Mouse (Mus musculus): ENCODE data around the gene Myh14. TPM values are rescaled to one million over a fixed set of nuclear protein-coding genes. Genes with fewer than 3 reads are reported as not detected.
A peak's percentile ranks its signal among the peaks of the same experiment; 100 is the strongest.

Myh14 gene
- total and polyA plus RNA-seq, 3 experiments: 0.09 to 1.5 (median 0.60) TPM

DNA sequence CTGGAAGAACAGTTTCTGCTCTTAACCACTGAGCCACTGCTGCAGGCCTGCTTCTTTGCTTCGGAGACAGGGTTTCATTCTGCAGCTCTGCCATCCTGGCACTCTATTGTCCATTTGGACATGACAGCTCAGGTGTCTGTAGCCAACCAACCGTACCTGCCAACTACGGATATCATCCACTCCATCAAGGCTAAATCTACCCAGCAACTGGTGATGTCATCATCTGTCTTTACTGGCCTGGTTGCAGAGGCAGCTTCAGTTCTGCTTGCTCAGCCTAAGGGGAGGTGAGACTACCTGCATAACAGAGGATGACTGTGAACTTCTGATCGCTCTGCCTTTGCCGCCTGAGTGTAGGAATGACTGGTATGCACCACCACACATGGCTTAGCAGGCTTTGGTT, 1.6 kb upstream of the Myh14 start:
- DNase-seq (ENCODE audit: extremely low read depth): no peak
- no peaks in the 10 kb centered on the region for H3K36me3 ChIP-seq (replicated peaks in 1 of 2; ENCODE audit: control insufficient read depth in 1 of 2, insufficient read depth in 1 of 2, low read length in 1 of 2)
- no peak overlapping the region for H3K27ac ChIP-seq (ENCODE audit: insufficient read depth, low read depth)
- peaks cover 5% of the 10 kb centered on the region for H3K9me3 ChIP-seq (replicated peaks; ENCODE audit: low read length)
- H3K4me2 ChIP-seq (ENCODE audit: insufficient read depth, low read depth, poor library complexity, severe bottlenecking): no peak overlapping the region
- dilution Hi-C loops (cut with MboI; ENCODE audit: extremely low pct_ligation_motif_present, extremely low pct_unique_long_range_greater_than_20kb, low sequenced_read_pairs): no loop called here
- peaks cover 0 to 4% of the 10 kb centered on the region in 2 experiments; a peak in 1 of 4 replicates for H3K4me1 ChIP-seq (ENCODE audit: control insufficient read depth in 1 of 2, insufficient read depth in 2 of 2)
- no peak overlapping the region for H3K4me3 ChIP-seq (replicated peaks in 1 of 3; ENCODE audit: low read depth in 2 of 3, low read length in 2 of 3, poor library complexity in 1 of 3)
- no peak overlapping the region for H3K9ac ChIP-seq (ENCODE audit: insufficient read depth, low read depth)
- H3K27me3 ChIP-seq (replicated peaks): peaks cover 48% of the 10 kb centered on the region
- no peaks in the 10 kb centered on the region for H3K79me2 ChIP-seq (replicated peaks; ENCODE audit: control insufficient read depth, extremely low read depth, insufficient read depth, poor library complexity, severe bottlenecking)
- TF ChIP-seq CHD2 (IDR thresholded peaks at IDR 0.05; ENCODE audit: low read length): peak; percentile 55; the same call in 1 of the 2 replicates
- no peak for TF ChIP-seq ZKSCAN1 (IDR thresholded peaks at IDR 0.05; ENCODE audit: borderline replicate concordance, low read depth, low read length)
- in situ Hi-C loops (cut with MboI; ENCODE audit: low pct_ligation_motif_present, low pct_unique_long_range_greater_than_20kb, low sequenced_read_pairs): no loop called here

DNA sequence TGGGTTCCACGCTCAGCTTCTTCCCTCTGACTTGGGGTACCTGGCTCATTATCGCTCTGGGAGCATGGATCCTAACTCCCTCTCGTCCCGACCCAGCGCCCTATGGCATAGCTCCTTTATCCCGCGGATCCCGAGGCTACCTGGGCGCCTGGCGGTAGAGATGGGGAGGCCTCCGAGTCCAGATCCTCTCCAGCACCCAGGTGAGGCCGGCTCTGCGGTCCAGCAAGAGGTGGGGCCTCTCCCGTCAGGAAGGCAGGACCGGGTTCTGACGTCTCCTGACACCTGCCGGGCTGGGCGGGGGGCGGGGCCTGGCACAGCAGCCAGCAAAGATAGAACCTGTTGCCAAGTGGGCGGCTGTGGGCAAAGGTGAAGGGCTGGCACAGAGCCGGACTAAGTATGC, 1.5 kb downstream of the Myh14 start:
- no peak for DNase-seq (ENCODE audit: extremely low read depth)
- no peaks in the 10 kb centered on the region for H3K79me2 ChIP-seq (replicated peaks; ENCODE audit: control insufficient read depth, extremely low read depth, insufficient read depth, poor library complexity, severe bottlenecking)
- peaks cover 0 to 4% of the 10 kb centered on the region in 2 experiments; a peak in 1 of 4 replicates for H3K4me1 ChIP-seq (ENCODE audit: control insufficient read depth in 1 of 2, insufficient read depth in 2 of 2)
- H3K9ac ChIP-seq (ENCODE audit: insufficient read depth, low read depth): no peak overlapping the region
- TF ChIP-seq MAFK (IDR thresholded peaks at IDR 0.05; ENCODE audit: insufficient replicate concordance, low read length) (no peak), RCOR1 (conservative IDR thresholded peaks at IDR 0.05; ENCODE audit: low read depth, low read length) (no peak), ELF1 (IDR thresholded peaks at IDR 0.05; ENCODE audit: low read depth, low read length) (no peak), UBTF (IDR thresholded peaks at IDR 0.05; ENCODE audit: low read depth, low read length) (no peak), MEF2A (IDR thresholded peaks at IDR 0.05; ENCODE audit: borderline replicate concordance, low read depth, low read length) (no peak), MAX (IDR thresholded peaks at IDR 0.05; ENCODE audit: low read length) (no peak), PAX5 (IDR thresholded peaks at IDR 0.05; ENCODE audit: low read length) (no peak), USF2 (conservative IDR thresholded peaks at IDR 0.05; ENCODE audit: low read depth, low read length) (no peak), SIN3A (IDR thresholded peaks at IDR 0.05; ENCODE audit: low read length) (no peak), MXI1 (IDR thresholded peaks at IDR 0.05; ENCODE audit: low read depth, low read length) (no peak), SMC3 (IDR thresholded peaks at IDR 0.05; ENCODE audit: low read depth, low read length) (no peak), CTCF (conservative IDR thresholded peaks at IDR 0.05 in 1 of 2, IDR thresholded peaks at IDR 0.05 in 1 of 2; ENCODE audit: low read depth in 2 of 2, low read length in 2 of 2) (no peak), TCF12 (IDR thresholded peaks at IDR 0.05; ENCODE audit: low read depth, low read length) (no peak), CHD1 (IDR thresholded peaks at IDR 0.05; ENCODE audit: low read depth, low read length) (no peak), ETS1 (conservative IDR thresholded peaks at IDR 0.05; ENCODE audit: low read depth, low read length) (no peak), ZNF384 (IDR thresholded peaks at IDR 0.05; ENCODE audit: low read depth, low read length) (no peak), CHD2 (IDR thresholded peaks at IDR 0.05; ENCODE audit: low read length) (no peak), POLR2AphosphoS2 (IDR thresholded peaks at IDR 0.05; ENCODE audit: low read depth, low read length) (no peak)
- no peak overlapping the region for H3K4me3 ChIP-seq (replicated peaks in 1 of 3; ENCODE audit: low read depth in 2 of 3, low read length in 2 of 3, poor library complexity in 1 of 3)
- H3K36me3 ChIP-seq (replicated peaks in 1 of 2; ENCODE audit: control insufficient read depth in 1 of 2, insufficient read depth in 1 of 2, low read length in 1 of 2): no peaks in the 10 kb centered on the region
- H3K4me2 ChIP-seq (ENCODE audit: insufficient read depth, low read depth, poor library complexity, severe bottlenecking): no peak overlapping the region
- H3K9me3 ChIP-seq (replicated peaks; ENCODE audit: low read length): no peaks in the 10 kb centered on the region
- peaks cover 41% of the 10 kb centered on the region for H3K27me3 ChIP-seq (replicated peaks)
- H3K27ac ChIP-seq (ENCODE audit: insufficient read depth, low read depth): no peak overlapping the region
- dilution Hi-C loops (cut with MboI; ENCODE audit: extremely low pct_ligation_motif_present, extremely low pct_unique_long_range_greater_than_20kb, low sequenced_read_pairs): no loop called here
- in situ Hi-C loops (cut with MboI; ENCODE audit: low pct_ligation_motif_present, low pct_unique_long_range_greater_than_20kb, low sequenced_read_pairs): no loop called here

All from CH12.LX (cell line).